ENCODE assay signal across 14 mouse cellular contexts in genomic region chr13:45108851-45109390, GRCm38 (mm10). TPM values are rescaled to one million over a fixed set of nuclear protein-coding genes. Genes with fewer than 3 reads are reported as not detected.
DNase-seq lines count a peak whose midpoint lies in the region; ATAC-seq and TF ChIP-seq lines count a peak whose summit lies in the region.
"Had no signal": no experiment of that assay in that cellular context is flagged by ENCODE, and none has a peak within 500 bp of the region (broad histone marks: within the 10 kb centered on the region; RNA-seq: fewer than 3 reads in every experiment).

No protein-coding gene starts in this region.

- no peak overlapping the region for H3K4me3 ChIP-seq in cerebellum, adult 2 months (replicated peaks; ENCODE audit: insufficient read depth, low read depth, low read length)
- H3K4me3 ChIP-seq: heart, embryonic 10.5 days had no signal

- peak; percentile 6 for DNase-seq in heart, postnatal 25 days (ENCODE audit: low spot score)
- DNase-seq in heart, postnatal 4 days: no peak
- peak; percentile 56 to 68 for DNase-seq in B cell, adult 2 months
- peak; percentile 65 for DNase-seq in c-Kit-positive CD71-negative TER-119-negative erythroid progenitor cells, embryonic 14.5 days (ENCODE audit: low read depth)
- no peak for DNase-seq in cerebellum, adult 2 months
- DNase-seq in urinary bladder, postnatal 25 days (ENCODE audit: low spot score): no peak
- DNase-seq in thymus, postnatal 36 days: no peak
- DNase-seq: cerebellum, adult 8-10 months; kidney, postnatal 36 days; thymus, postnatal 4 days had no signal

- TF ChIP-seq CTCF in cerebellum, adult 2 months (IDR thresholded peaks at IDR 0.05; ENCODE audit: borderline replicate concordance, insufficient read depth, low read depth, low read length): no peak

- no peaks in the 10 kb centered on the region for H3K27me3 ChIP-seq in cerebellum, adult 2 months (ENCODE audit: control insufficient read depth, insufficient read depth, low read length)

- H3K27ac ChIP-seq in cerebellum, adult 2 months (ENCODE audit: insufficient read depth, low read length): no peak overlapping the region
- H3K27ac ChIP-seq: heart, embryonic 10.5 days had no signal

- ATAC-seq in megakaryocyte progenitor cell, adult 5-6 weeks (replicated peaks; ENCODE audit: poor library complexity): peak; percentile 99

- TF ChIP-seq POLR2A in cerebellum, adult 2 months (IDR thresholded peaks at IDR 0.05; ENCODE audit: borderline replicate concordance, insufficient read depth, low read length): no peak

- intact Hi-C loops in heart, postnatal 25 days (cut with DNase I): no loop called here

- WGBS in cerebellum, adult 2 months: 77% methylated on average over 7 of the region's 7 CpGs

- H3K4me1 ChIP-seq in cerebellum, adult 2 months (ENCODE audit: control insufficient read depth, insufficient read depth, low read length): no peaks in the 10 kb centered on the region
- H3K4me1 ChIP-seq: heart, embryonic 10.5 days had no signal

RNA-seq across cellular contexts. Expression of gene Gm9817, which starts 30.4 kb away (rescaled TPM):
- under 1 TPM; 0.17 to 0.18 TPM for total RNA-seq in heart, postnatal 25 days (2021)
- under 1 TPM; 0.26 to 0.27 TPM for total RNA-seq in heart, postnatal 4 days (2021)
- total RNA-seq in megakaryocyte progenitor cell, adult 5-6 weeks (2015): not detected in 2 replicates
- not detected in 2 replicates for total RNA-seq in megakaryocyte progenitor cell, adult 5-6 weeks (2017)
- polyA plus RNA-seq in cerebellum, adult 2 months (2012; rRNA removed): 0.03 TPM in 1 of 2 replicates, not detected in the other
- polyA plus RNA-seq: forebrain, embryonic 11.5 days; heart, embryonic 10.5 days; lung, embryonic 16.5 days had no signal

Comparison
In these comparisons a context has a peak if more than half of its experiments do, and no peak if none do; other contexts are left out.
1. DNase-seq: peak in heart, postnatal 25 days (single experiment), B cell, adult 2 months (2 of 2) and c-Kit-positive CD71-negative TER-119-negative erythroid progenitor cells, embryonic 14.5 days (single experiment); none in heart, postnatal 4 days (single experiment), cerebellum, adult 2 months (0 of 2), urinary bladder, postnatal 25 days (single experiment) and thymus, postnatal 36 days (0 of 2).